Mouse (Mus musculus): ENCODE measurements around the gene Klhl2. TPM values are rescaled to one million over a fixed set of nuclear protein-coding genes. Genes with fewer than 3 reads are reported as not detected.

Gene Klhl2
- polyA plus RNA-seq, 1 experiment from 2014 or later, result 11.4 TPM

DNA sequence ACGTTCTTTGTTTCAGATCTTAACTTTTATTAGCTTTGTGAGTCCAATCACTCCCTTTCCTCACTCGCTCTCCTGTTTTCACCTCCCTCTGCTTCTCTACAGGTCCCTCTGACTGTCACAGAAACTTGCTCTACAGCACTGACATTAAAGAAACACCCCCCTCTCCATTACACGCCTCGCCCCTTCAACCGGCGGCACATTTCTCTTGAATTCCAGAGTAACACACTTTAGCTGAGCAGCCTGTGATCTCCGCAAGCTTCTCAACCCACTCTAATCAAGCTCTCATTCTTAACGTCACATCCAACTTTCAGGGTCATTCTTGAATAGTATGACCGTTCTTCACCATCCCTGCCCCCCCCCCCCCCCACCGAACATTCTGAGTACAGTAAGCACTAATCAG is 52.1 kb downstream of the Klhl2 start:
- no peak for ATAC-seq (ENCODE audit: insufficient number of reproducible peaks, low FRiP score, low TSS enrichment, low read depth)

DNA sequence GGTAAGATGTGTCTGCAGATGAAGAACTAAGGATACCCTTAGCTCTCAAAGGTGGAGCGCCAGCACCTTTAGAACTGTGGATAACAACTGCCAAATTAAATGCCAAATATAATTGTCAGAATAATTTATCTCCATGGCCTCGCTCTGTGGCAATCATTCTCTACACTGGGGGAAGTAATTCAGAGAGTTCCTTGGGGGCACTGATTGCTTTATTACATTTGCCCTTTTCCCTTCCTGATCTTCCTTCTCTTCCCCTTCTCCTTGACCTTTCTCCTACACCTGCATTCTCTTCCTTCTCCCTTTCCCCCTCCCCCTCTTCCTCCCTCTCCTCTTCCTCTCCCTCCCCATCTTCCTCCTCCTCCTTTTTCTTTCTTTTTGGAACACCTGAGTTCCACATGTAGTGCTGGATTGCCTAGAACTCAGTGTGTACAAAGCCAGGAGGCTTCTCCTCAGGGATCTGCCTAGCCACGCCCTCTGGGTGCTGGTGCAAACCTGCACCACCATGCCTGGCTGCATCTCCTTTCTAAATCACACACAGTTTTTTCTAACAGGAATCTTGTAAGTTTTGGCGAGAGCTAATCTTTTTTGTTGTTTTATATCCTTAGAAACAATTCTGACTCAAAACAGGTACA is 58.5 kb downstream of the Klhl2 start:
- WGBS, result 75% methylated on average over 4 of the region's 4 CpGs
- no peak overlapping the region for H3K4me2 ChIP-seq (replicated peaks)
- no peaks in the 10 kb centered on the region for H3K36me3 ChIP-seq
- no peaks in the 10 kb centered on the region for H3K27me3 ChIP-seq
- H3K9ac ChIP-seq, result no peak overlapping the region
- no peak overlapping the region for H3K4me3 ChIP-seq (replicated peaks)
- H3K9me3 ChIP-seq (replicated peaks), result no peaks in the 10 kb centered on the region
- H3K4me1 ChIP-seq, result no peaks in the 10 kb centered on the region
- no peak overlapping the region for H3K27ac ChIP-seq (replicated peaks)
- ATAC-seq (ENCODE audit: insufficient number of reproducible peaks, low FRiP score, low TSS enrichment, low read depth), result no peak

More for the DNA sequence above, 52.1 kb downstream of the Klhl2 start:
- Histone ChIP-seq H3K9me3 (replicated peaks) (no peaks in the 10 kb centered on the region), H3K4me1 (no peaks in the 10 kb centered on the region), H3K4me2 (replicated peaks) (no peak overlapping the region), H3K4me3 (replicated peaks) (no peak overlapping the region), H3K27me3 (no peaks in the 10 kb centered on the region), H3K9ac (no peak overlapping the region), H3K27ac (replicated peaks) (no peak overlapping the region), H3K36me3 (no peaks in the 10 kb centered on the region)
- 76% methylated on average over 10 of the region's 10 CpGs for WGBS

DNA sequence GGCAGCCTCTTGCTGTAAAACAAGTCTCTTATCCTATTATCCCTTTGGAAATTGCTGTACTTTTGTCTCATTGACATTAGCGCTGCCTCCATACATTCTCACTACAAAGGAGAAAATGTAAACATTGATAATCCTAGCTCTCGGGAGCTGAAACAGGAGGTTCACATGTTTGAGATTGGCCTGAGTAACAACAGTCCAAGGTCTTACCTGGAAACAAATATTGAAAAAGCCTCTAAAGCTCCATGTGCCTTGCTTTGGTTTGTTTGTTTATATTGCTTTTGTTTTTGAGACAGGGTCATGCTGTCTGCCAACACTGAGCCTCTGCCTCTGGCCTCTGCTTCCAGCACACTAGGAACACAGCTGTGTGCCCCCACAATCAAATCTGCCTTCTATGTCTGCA is 59.4 kb downstream of the Klhl2 start:
- Histone ChIP-seq H3K27me3 (no peaks in the 10 kb centered on the region), H3K4me1 (no peaks in the 10 kb centered on the region), H3K9ac (no peak overlapping the region), H3K9me3 (replicated peaks) (no peaks in the 10 kb centered on the region), H3K4me3 (replicated peaks) (no peak overlapping the region), H3K27ac (replicated peaks) (no peak overlapping the region), H3K36me3 (no peaks in the 10 kb centered on the region), H3K4me2 (replicated peaks) (no peak overlapping the region)
- WGBS, result 65% methylated on average over 2 of the region's 2 CpGs
- ATAC-seq (ENCODE audit: insufficient number of reproducible peaks, low FRiP score, low TSS enrichment, low read depth), result no peak

DNA sequence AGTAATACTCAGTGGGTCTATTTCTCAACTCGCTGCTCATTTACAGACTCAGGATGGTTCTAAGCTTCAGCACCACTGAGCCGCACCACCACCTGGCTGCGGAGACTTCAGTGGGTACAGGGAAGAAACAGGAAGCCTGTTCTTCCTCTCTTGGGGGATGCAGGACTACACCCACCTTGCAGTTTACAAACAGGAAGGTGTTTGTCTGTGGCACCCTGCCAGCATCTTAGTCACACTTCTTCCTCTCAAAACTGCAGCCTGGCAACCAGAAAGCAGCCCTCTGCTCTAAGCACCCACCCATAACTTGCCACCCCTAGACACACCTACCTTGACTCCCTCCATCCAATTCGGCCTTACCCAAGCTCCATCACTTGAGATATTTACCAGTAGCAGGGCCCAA is 61.1 kb downstream of the Klhl2 start:
- H3K27ac ChIP-seq (replicated peaks), result no peak overlapping the region
- H3K27me3 ChIP-seq, result no peaks in the 10 kb centered on the region
- no peak overlapping the region for H3K4me2 ChIP-seq (replicated peaks)
- H3K9ac ChIP-seq, result no peak overlapping the region
- no peak overlapping the region for H3K4me3 ChIP-seq (replicated peaks)
- no peaks in the 10 kb centered on the region for H3K36me3 ChIP-seq
- no peaks in the 10 kb centered on the region for H3K4me1 ChIP-seq
- no peak for ATAC-seq (ENCODE audit: insufficient number of reproducible peaks, low FRiP score, low TSS enrichment, low read depth)
- H3K9me3 ChIP-seq (replicated peaks), result no peaks in the 10 kb centered on the region
- WGBS, result 83% methylated on average over 4 of the region's 4 CpGs

DNA sequence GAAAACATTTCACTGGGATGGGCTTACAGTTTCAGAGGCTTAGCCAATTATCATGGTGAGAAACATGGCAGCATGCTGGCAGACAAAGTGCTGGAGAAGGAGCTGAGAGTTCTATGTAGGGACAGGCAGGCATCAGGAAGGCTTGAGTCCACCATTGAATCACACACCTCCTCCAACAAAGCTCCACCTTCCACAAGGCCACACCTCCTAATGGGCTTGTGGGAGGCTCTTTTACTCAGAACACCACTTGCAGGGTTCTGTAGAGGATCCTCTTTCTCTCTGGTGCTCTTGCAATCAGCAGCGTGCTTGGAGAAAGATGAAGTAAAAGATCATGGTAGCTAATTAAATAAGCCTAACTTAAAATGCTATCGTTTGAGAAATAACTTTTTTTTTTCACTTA is 63.0 kb downstream of the Klhl2 start:
- Histone ChIP-seq H3K27me3 (no peaks in the 10 kb centered on the region), H3K9me3 (replicated peaks) (no peaks in the 10 kb centered on the region), H3K4me3 (replicated peaks) (no peak overlapping the region), H3K4me2 (replicated peaks) (no peak overlapping the region), H3K4me1 (no peaks in the 10 kb centered on the region), H3K27ac (replicated peaks) (no peak overlapping the region), H3K9ac (no peak overlapping the region), H3K36me3 (no peaks in the 10 kb centered on the region)
- WGBS, result 70% methylated on average over 2 of the region's 2 CpGs
- no peak for ATAC-seq (ENCODE audit: insufficient number of reproducible peaks, low FRiP score, low TSS enrichment, low read depth)

DNA sequence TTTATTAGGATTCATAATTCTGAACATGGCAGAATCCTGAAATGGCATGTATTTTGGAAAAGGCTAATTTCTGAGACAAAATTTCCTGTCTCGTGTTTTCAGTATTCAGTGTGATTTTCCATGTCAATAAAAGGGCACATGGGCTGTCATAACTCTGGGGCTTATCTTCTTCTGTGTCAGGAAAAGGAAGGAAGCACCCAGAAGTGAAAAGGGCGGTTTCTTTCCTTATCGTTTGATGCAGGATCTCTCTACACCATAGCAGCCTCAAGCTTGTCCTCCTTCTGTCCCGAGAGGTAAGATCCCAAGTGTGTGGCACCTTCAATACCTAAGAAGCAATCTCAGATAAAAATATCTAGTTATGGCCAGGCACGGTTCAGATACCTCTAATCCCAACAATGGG is 65.6 kb downstream of the Klhl2 start:
- H3K4me1 ChIP-seq, result no peaks in the 10 kb centered on the region
- no peak overlapping the region for H3K27ac ChIP-seq (replicated peaks)
- H3K9me3 ChIP-seq (replicated peaks), result no peaks in the 10 kb centered on the region
- H3K4me2 ChIP-seq (replicated peaks), result no peak overlapping the region
- no peak overlapping the region for H3K4me3 ChIP-seq (replicated peaks)
- H3K9ac ChIP-seq, result no peak overlapping the region
- no peaks in the 10 kb centered on the region for H3K27me3 ChIP-seq
- 85% methylated on average over 5 of the region's 5 CpGs for WGBS
- no peak for ATAC-seq (ENCODE audit: insufficient number of reproducible peaks, low FRiP score, low TSS enrichment, low read depth)
- H3K36me3 ChIP-seq, result no peaks in the 10 kb centered on the region

DNA sequence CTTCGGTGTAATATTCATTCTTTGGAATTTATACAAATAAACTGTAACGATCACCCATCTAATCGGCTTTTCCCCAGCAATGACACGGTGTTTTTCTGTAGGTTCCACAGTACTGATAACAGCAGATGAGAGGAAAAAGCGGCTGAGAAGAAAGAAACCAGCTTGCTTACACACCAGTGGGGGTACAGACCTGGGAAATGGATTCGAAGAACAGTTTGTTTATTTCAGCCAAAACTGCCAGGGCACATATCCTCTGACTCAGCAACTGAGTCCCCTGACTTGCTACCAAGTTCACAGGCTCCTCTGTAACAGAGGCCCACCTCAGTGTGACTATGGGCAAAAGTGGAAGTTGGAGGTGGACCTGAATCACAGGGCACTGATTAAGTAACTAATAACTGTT is 67.9 kb downstream of the Klhl2 start:
- no peak overlapping the region for H3K9ac ChIP-seq
- WGBS, result 71% methylated on average over 6 of the region's 6 CpGs
- ATAC-seq (ENCODE audit: insufficient number of reproducible peaks, low FRiP score, low TSS enrichment, low read depth), result no peak

DNA sequence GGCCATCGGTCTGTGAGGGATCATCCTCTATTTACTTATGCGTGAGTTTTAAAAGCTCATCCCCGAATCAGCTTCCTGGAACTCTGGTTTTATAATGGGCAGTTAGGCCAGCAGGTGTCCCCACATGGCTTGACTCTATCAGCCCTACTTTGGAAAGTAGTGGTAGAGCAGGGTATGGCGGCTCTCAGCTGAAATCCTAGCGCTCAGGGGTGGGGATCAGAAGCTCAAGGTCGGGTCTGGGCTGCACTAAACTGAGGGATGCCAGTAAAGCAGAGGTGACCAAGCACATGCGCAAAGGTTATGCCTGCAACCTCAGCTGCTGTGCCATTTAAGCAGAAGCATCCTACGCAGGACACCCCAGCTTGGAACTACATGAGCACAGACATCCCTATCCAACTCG is 71.9 kb downstream of the Klhl2 start:
- no peaks in the 10 kb centered on the region for H3K9me3 ChIP-seq (replicated peaks)
- H3K27me3 ChIP-seq, result no peaks in the 10 kb centered on the region
- no peaks in the 10 kb centered on the region for H3K36me3 ChIP-seq
- no peak overlapping the region for H3K4me3 ChIP-seq (replicated peaks)
- no peaks in the 10 kb centered on the region for H3K4me1 ChIP-seq
- no peak overlapping the region for H3K4me2 ChIP-seq (replicated peaks)
- no peak for ATAC-seq (ENCODE audit: insufficient number of reproducible peaks, low FRiP score, low TSS enrichment, low read depth)
- 79% methylated on average over 9 of the region's 9 CpGs for WGBS
- no peak overlapping the region for H3K27ac ChIP-seq (replicated peaks)
- no peak overlapping the region for H3K9ac ChIP-seq

More for the DNA sequence above, 67.9 kb downstream of the Klhl2 start:
- H3K4me2 ChIP-seq (replicated peaks), result no peak overlapping the region
- H3K36me3 ChIP-seq, result no peaks in the 10 kb centered on the region
- H3K4me3 ChIP-seq (replicated peaks), result no peak overlapping the region
- H3K27ac ChIP-seq (replicated peaks), result no peak overlapping the region
- no peaks in the 10 kb centered on the region for H3K4me1 ChIP-seq
- H3K27me3 ChIP-seq, result no peaks in the 10 kb centered on the region
- H3K9me3 ChIP-seq (replicated peaks), result no peaks in the 10 kb centered on the region

DNA sequence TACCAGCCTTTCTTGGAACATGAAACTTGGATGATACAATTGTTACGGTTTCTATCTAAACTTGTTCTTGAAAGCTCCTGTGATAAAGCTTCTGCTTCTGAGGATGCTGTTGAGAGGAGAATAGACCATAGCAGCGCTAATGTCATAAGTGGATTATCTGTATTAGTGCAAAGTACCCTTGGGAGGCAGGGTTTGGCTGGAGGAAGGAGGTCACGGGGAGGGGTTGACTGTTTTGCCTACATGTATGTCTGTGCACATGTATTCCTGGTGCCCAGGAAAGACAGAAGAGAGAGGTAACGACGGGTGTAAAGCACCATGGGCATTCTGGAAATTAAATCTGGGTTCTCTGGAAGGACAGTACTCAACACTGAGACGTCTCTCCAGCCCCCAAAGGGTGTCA is 75.7 kb downstream of the Klhl2 start:
- Histone ChIP-seq H3K4me3 (replicated peaks) (no peak overlapping the region), H3K27ac (replicated peaks) (no peak overlapping the region), H3K36me3 (no peaks in the 10 kb centered on the region), H3K9ac (no peak overlapping the region), H3K9me3 (replicated peaks) (no peaks in the 10 kb centered on the region), H3K4me2 (replicated peaks) (no peak overlapping the region), H3K27me3 (no peaks in the 10 kb centered on the region), H3K4me1 (no peaks in the 10 kb centered on the region)
- ATAC-seq (ENCODE audit: insufficient number of reproducible peaks, low FRiP score, low TSS enrichment, low read depth), result no peak
- WGBS, result 91% methylated on average over 6 of the region's 6 CpGs

DNA sequence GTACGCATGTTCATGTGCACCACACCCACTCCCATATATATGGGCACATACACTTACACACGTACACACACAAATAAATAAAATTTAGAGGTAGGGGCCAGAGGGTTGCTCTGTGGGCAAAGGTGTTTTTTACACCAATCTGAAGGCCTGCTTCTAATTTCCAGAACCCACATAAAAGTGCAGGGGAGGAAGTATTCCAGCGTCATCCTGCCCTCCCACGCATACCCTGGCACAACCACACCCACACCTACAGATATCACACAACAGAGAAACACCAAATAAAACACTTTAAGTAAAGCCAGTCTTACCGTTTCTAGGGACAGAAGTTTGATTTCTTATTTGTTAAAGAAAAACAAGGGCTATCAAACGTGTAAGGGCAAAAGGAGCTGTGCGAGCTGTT is 79.0 kb downstream of the Klhl2 start:
- no peaks in the 10 kb centered on the region for H3K36me3 ChIP-seq
- ATAC-seq (ENCODE audit: insufficient number of reproducible peaks, low FRiP score, low TSS enrichment, low read depth), result no peak
- H3K4me3 ChIP-seq (replicated peaks), result no peak overlapping the region
- no peaks in the 10 kb centered on the region for H3K27me3 ChIP-seq
- H3K9ac ChIP-seq, result no peak overlapping the region
- H3K27ac ChIP-seq (replicated peaks), result no peak overlapping the region
- WGBS, result 81% methylated on average over 7 of the region's 7 CpGs
- no peaks in the 10 kb centered on the region for H3K9me3 ChIP-seq (replicated peaks)
- no peaks in the 10 kb centered on the region for H3K4me1 ChIP-seq
- no peak overlapping the region for H3K4me2 ChIP-seq (replicated peaks)

DNA sequence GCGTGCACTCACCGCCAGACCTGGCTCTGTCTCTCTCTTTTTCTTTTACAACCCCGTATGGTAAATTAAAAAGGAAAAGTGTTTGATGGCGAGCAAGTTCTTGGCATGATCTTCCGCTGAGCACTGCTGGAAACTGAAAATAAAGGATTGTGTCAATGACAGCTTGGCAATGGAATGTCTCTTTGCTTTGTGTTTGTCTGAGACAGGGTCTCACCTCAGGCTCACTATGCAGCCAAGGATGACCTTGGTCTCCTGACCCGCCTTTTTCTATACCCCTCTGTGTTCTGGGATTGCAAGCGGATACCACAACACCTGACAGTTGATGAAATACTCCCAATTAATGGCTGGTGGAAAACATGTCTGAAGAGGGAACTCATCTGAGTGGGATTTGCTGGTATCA is 80.2 kb downstream of the Klhl2 start:
- H3K4me1 ChIP-seq, result no peaks in the 10 kb centered on the region
- no peaks in the 10 kb centered on the region for H3K36me3 ChIP-seq
- H3K4me3 ChIP-seq (replicated peaks), result no peak overlapping the region
- no peaks in the 10 kb centered on the region for H3K9me3 ChIP-seq (replicated peaks)
- no peak overlapping the region for H3K4me2 ChIP-seq (replicated peaks)
- H3K27ac ChIP-seq (replicated peaks), result no peak overlapping the region
- WGBS, result 86% methylated on average over 7 of the region's 7 CpGs
- ATAC-seq (ENCODE audit: insufficient number of reproducible peaks, low FRiP score, low TSS enrichment, low read depth), result no peak
- no peak overlapping the region for H3K9ac ChIP-seq
- H3K27me3 ChIP-seq, result no peaks in the 10 kb centered on the region

DNA sequence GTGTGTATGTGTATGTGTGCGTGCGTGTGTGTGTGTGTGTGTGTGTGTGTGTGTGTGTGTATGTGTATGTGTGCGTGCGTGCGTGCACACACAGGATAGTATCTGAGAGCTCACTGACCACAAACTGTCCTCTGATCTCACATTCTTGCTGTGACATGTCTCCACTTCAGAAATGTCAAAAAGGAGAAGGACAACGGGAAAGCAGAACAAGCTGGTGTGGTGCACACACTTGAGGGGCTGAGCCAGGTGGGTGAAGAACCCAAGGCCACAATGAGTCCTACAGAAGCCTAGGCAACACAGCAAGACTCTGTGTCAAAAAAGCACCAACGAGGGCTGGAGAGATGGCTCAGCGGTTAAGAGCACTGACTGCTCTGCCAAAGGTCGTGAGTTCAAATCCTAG is 81.2 kb downstream of the Klhl2 start:
- no peak for ATAC-seq (ENCODE audit: insufficient number of reproducible peaks, low FRiP score, low TSS enrichment, low read depth)
- Histone ChIP-seq H3K9me3 (replicated peaks) (no peaks in the 10 kb centered on the region), H3K36me3 (no peaks in the 10 kb centered on the region), H3K27ac (replicated peaks) (no peak overlapping the region), H3K27me3 (no peaks in the 10 kb centered on the region), H3K4me2 (replicated peaks) (no peak overlapping the region), H3K9ac (no peak overlapping the region), H3K4me1 (no peaks in the 10 kb centered on the region), H3K4me3 (replicated peaks) (no peak overlapping the region)
- 86% methylated on average over 8 of the region's 9 CpGs for WGBS

Measured in embryonic facial prominence, embryonic 15.5 days (tissue).